Mouse (Mus musculus) layer of hippocampus, adult 8-10 months (tissue): Measurements from ENCODE around the gene Ndufv3. TPM values are rescaled to one million over a fixed set of nuclear protein-coding genes. Genes with fewer than 3 reads are reported as not detected.
"Not testable (repeated sequence)": the region's sequence is repeated elsewhere in the genome, so short reads cannot be mapped to it uniquely, and the experiment has no call there.

ENCODE experiments used
- DNase-seq, 2 experiments: peaks; one replicate each; pipeline ENCODE4 v3.0.0; 2022; ENCODE audit warnings: low spot score in 2 of 2
- total RNA-seq, 4 experiments: library from RNA; stranded (reverse); gene quantifications; 2 replicates each; pipeline ENCODE4 v1.2.4; 2022

Gene Ndufv3
- total RNA-seq, 4 experiments from 2014 or later, result 239 to 270 (median 244) TPM

DNA sequence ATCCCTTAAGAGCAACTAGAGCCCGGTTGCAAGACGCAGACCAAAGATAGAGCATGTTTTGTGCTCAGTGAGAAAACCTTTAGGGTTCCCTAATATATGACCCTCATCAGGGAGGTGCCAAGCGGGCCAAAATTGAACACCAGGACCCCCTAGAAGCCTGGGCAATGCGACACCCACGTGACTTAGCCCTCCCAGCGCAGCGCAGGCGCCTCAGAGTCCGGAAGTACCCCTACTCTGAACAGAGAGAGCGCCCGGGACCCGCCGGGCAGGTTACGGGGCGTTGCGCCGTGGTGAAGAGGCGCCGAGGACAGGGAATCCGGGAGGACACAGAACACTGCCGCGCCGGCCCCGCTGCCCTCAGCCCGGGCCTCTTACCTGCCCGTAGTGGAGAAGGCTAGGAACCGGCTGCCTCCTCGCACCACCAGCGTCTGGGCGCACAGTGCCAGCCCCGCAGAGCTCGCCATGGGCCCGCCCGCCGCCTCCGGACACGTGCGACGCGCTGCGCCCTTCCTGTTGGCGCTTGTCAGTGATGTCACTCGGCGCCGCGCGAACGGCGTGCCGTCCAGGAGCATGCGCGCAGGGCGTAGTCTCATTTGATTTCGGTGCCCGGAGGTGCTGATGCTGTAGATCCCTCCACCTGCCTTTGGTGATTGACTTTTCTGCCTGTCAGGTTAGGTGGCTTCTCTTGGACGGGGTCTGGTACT is 8.0 kb upstream of the Ndufv3 start:
- DNase-seq, result peak; percentile 79 to 84

DNA sequence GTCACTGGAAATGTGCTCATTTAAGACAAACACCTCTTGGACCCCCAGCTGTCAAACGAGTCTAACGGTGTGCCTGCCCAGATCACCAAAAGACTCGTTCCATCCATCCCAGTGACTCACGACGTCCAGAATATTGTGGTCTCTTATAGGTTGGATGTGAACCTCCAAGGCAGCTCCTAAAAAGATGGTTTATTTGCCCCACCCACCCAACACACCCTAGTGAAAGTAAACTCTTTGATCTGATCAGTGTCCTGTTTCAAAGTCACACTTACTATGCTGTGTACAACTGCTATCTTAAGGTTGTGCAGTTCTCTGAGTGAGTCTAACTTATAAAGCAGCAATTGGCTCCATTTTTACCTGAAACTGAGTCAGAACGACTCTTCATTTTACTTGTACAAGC is 7.3 kb upstream of the Ndufv3 start:
- no peak for DNase-seq

DNA sequence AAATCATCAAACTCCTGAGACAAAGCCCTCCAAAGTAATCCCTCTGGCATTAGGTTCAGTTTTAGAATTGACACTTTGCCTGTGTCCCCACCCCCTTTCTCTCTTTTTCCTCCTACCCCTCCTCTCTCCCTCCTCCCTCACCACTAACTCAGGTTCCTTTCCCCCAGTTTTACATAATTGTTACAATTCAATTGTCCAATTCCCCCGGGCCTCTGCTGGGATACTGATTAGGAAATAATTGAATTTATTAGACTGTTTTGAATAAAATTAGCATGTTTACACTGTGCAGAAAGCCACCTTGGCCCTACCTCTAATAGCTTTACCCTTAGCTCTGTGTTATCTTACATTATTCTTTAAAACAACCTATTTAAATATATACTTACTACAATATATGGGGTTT is 5.2 kb upstream of the Ndufv3 start:
- DNase-seq, result no peak

DNA sequence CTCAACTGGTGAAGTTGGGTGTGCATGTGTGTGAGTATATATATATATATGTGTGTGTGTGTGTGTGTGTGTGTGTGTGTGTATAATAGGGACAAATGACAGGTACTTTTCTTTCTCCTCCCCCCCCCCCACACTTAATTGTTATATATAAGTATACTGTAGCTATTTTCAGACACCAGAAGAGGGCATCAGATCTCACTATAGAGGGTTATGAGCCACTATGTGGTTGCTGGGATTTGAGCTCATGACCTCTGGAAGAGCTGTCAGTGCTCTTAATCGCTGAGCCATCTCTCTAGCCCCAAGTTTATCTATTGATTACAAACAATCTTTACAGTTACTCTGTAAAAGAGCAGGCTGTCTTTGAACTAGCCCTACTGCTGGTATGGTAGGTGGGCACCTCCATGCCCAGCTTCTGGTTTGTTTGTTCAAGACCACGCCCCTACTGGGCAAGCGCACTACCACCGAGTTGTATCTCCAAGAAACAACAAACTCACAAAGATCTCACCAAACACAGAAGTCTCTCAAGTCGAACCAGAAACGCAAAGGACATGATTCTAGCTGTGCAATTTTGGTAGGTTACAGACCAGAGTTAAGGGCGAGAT is 470 bp upstream of the Ndufv3 start:
- DNase-seq, result no peak

DNA sequence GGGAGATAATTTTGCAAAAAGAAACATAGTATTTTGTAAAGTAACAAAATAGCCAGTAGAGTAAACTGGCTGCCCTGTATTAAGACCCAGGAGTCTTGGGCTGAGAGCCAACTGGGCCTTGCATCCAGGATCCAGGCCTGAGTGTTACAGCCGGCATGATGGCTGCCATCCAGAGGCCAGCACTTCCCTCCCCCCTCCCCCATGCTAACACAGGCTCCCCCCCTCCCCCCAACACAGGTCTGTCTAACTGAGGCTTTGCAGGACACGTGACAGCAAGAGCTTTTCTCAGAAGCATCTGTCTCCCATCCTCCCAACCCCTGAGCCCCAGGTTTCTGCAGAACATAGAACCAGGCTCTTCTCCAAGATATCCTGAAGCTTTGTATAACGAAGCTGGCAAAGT is 980 bp downstream of the Ndufv3 start:
- peak in 1 of 2 experiments; percentile 45 for DNase-seq

DNA sequence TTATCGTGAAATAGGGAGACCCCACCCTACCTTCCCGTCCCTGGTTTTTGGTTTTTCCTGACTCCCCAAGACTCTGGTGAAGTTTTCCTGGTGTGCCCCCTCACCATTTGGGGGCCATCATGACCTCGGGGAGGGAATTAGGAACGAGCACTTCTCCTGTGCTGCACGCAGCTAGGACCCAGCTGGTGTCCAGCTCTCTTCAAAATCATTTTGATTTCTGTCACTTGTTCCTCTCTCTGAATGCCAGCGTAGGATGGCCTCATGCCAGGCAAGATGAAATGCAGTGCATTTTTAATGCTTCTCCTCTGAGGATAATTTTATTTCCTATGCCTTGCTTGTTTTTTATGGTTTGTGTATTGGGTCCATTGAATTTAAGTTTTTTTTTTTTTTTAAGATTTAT is 2.0 kb downstream of the Ndufv3 start:
- DNase-seq, result no peak

DNA sequence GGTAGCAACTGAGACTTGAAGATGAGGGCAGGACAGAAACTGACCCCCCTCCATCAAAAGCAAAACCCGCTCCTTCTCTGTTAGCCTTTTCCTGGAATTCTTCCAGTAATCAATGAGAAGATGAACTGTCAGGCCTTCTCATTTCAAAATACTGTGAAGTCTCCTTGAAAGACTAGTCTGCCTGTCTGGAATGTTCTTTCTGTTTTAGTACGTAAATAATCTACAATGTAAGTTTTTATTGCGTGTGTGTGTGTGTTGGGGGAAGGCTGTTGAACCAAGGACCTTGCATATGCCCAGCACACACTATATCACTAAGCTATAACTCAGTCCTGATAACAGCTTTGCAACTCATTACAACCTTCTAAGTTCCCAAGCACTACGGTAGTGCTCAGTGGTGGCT is 5.2 kb downstream of the Ndufv3 start:
- no peak for DNase-seq

DNA sequence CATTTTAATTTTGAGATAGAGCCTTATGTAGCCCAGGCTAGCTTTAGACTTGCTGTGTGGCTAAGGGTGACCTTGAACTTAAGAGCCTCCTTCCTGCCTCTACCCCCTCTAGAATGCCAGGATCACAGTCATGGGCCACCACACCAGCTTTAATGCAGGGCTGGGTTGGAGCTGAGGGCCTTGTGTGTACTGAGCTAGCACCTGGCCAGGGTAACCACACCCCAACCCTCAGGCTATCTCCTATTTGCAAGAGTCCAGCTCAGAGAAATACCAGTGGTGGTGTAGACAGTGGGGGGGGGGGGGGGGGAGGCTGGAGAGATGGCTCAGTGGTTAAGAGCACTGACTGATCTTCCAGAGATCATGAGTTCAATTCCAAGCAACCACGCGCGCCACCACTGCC is 5.9 kb downstream of the Ndufv3 start:
- no peak for DNase-seq

DNA sequence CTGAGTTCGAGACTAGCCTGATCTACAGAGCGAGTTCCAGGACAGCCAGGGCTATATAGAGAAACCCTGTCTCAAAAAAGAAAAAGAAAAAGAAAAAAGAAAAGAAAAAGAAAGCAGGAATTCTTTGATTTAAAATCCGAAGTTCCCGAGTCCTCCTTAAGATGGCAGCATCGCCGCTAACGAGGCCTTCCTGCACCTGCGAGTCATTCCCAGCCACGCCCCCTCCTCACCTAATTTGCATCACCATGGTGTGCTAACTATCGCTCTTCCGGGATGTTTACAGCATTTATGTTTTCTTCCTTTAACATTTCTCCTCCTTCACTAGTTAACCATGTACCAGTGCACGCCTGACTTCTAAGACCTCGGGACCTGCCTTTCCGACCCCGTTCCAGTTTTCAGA is 9.4 kb downstream of the Ndufv3 start:
- no peak for DNase-seq

DNA sequence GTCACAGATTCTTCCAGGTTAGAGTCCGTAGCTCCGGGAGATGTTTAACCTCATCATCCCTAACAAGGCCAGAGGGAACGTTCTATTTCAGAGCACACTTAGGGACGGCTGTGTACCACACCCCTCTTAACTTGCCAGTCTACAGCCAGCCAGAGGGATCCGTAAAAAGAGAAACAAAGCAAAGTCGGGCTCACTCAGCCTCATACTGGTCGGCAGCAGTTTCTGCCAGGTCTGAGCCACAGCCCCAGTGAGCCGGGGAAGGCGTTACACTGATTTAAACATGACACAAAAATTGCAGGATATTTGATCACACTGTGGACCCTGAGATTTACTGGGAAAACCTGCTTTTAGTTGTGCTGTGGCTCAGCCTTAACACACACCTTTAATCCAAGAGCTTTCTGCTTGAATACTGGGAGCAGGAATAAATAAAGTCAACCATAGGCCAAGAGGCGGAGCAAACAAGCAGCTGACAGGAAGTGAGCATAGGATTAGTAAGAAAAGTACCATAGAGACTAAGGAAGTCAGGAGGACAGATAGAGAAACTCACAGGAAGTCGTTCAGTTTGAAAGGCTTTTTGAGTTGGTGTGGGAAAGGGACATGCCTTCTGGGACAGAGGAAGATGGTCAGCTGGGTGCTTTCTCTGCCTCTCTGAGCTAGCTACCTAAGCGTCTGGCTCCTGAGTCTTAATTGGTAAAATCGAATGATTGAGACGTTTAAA is 11.7 kb downstream of the Ndufv3 start:
- DNase-seq, result no peak

DNA sequence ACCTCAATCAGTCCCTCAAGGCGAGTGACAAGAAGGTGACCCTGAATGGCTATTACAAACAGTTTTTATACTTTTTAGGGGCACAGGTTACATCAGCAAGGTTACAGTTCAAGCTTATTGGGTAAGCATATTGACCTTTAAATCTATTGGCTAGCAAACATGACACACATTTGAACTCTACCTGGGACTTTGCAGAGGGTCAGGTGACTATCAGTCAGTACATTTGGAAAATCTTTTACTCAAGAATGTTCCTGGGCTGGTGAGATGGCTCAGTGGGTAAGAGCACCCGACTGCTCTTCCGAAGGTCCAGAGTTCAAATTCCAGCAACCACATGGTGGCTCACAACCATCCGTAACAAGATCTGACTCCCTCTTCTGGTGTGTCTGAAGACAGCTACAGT is 12.4 kb downstream of the Ndufv3 start:
- not testable (repeated sequence) for DNase-seq

DNA sequence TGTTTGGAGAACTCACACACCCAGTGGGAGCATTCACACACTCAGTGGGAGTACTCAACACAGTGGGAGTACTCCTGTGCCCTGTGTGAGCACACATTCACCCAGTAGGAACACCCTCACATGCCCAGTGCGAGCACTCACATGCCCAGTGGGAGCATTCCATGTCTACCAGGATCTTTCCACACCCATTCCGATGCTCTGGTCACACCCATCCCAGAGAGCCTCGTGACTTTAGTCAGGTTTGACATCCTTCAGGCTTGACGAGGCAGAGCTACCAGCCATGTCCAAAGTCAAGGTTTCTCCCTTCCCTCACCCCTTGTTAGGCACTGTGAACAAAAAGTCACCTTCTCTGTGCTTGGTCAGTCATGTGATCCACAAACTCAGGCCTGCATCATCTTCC is 15.4 kb downstream of the Ndufv3 start:
- DNase-seq, result no peak

DNA sequence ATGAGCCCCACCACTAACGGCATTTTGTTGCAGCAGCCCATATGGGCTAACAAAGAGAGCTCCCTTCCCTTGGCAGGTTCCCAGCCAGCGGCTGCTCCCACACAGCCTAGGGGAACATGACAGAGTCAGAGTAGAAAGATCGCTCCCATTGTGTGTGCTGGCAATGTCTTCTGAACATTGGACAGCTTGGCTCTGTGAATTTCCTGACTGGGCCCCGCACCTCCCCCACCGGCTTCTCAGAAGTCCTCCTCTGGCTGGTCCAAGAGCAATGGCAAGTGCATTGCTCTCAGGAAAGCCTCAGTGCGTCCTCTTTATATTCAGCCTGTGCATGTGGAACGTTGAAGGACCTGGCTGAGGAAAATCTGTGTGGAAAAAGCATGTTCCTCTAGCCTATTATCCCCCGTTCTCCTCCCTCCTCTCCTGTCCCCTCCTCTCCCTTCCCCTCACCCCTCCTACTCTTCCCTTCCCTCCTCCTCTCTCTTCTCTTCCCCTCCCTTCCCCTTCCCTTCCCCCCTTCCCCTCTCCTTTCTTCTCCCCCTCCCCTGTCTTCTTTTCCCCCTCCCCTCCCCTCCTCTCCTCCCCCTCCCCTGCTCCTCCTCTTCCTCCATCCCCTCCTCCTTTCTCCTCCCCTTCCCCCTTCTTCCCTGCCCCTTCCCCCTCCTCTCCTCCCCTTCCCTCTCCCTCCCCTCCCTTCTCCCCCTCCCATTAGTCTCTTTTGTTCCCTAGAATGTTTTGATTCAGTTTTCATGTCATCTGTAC is 16.1 kb downstream of the Ndufv3 start:
- DNase-seq, result peak; percentile 80

DNA sequence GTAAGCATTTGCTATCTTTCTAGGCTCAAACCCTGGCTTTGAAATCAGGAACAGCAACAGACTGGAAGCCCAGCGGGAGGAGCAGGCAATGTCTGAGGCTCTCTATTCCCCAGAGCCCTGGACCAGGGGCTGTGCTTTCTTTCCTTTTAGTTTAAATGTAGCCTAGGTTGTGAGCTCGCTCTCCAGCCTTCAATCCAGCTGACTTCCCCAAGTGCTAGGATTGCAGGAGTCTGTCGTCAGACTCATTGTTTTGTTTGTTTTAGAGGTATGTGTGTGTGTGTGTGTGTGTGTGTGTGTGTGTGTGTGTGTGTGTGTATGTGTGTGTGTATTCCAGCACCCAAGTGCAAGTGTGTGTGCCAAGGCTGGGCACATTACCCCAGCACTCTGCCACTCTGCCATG is 20.2 kb downstream of the Ndufv3 start:
- DNase-seq, result no peak

DNA sequence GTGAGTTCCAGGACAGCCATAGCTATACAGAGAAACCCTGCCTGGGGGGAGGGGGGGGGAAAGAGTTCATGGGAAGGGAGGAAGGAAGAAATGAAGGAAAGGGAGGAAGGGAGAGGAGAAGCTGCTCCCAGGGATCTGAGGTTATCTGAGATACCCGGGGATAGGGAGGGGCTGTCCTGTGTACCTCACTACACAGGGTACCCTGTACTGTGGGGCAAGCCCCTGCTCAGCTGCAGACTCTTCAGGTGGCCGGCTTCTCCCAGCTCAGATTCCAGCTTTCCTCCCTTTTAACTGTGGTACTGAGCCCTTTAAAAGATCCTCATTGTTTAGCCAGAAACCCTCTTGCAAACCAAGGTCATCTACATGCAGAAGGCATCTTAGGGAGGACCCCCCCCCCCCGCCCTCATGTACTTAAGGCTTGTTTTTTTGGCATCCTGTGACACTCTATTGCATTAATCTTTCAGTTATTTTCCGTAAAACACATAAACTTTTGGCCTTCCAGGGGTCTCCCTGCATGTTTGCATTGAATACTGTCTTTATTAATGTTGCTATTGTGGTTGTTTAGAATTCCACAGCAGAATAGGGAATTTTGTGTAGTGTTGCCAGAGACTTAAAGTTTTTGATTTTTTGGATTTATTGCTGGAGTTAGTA is 21.0 kb downstream of the Ndufv3 start:
- DNase-seq, result no peak

DNA sequence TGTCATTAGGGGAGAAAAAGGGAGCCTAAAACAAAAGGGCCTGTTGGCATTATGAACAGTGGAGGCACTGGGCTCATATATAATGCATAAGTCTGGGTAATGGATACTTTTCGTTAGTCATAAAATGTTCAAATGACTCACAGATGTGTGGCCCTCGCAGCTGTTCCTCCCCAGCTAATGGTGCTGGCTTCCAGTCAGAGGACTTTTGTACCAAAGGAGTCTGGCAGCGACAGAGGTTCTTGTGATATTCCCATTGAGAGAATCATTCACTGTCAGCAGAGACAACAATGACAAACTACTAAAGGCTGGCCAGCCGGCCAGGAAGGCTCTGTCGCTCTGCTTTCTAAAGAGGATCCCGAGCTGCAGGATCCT is 21.5 kb downstream of the Ndufv3 start:
- DNase-seq, result peak in 1 of 2 experiments; percentile 40

DNA sequence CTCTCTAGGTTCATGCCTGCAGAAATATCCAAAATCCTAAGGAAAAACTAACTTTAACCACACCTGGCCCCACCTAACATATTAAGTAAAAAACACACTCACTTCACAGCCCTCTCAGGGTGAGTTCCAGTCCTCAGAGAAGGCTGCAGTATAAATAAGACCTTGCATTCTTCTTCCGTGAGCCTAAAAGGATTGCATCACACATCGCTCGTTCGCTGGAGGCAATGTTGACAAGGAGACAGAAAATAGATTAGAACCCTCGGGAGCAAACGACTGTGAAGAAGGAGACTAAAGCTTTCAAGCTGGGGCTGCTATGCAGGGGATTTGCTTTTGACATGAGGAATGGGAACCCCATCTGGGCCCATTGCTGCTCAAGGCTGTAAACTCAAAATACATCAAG is 23.7 kb downstream of the Ndufv3 start:
- no peak for DNase-seq

DNA sequence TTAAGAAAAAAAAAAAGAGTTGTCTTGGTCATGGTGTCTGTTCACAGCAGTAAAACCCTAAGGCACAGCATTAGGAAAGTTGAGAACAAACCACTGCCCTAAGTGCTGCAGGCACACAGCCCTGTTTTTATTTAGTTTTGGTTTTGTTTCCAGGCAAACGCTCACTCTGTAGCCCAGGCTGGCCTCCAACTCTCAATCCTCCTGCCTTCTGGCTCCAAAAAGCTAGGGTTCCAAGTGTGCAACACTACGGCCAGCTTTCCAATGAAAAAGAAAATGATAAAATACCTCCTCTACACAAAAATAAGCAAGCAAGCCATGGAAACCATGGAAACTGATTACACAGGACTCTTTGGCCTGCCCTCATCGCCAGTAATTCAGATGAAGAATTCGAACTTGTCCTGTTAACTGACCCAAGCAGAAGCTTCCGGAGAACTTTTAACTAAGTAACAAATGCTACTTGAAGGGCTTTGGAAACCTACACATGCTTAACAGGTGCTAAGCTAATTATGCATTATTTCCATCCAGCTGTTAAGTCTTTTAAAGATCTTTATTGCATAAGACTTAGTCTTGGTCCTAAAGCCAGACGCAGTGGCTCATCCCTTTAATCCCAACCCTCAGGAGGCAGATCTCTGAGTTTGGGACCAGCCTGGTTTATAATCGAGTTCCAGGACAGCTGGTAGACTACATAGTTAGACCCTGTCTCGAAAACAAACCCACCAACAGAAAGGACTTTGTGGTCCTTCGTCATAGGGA is 26.7 kb downstream of the Ndufv3 start:
- no peak for DNase-seq

DNA sequence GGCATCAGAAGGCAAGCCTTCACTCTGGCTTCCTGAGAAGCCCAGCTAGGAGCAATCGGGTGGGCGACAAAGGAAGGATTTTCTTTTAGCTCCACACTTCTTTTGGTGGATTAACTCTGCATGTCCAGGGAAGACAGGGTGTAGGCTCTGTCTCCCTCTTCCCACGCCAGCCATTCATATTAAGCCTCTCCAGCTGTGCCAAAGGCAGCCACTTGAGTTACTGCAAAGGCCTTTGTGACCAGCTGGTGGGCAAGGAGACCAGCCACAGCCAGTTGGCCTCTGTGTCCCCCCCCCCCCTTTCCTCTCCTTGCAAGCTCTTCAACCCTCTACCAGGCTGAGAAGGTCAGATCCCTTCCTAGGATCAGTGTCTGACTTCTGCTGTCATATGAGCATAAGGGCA is 28.1 kb downstream of the Ndufv3 start:
- no peak for DNase-seq

DNA sequence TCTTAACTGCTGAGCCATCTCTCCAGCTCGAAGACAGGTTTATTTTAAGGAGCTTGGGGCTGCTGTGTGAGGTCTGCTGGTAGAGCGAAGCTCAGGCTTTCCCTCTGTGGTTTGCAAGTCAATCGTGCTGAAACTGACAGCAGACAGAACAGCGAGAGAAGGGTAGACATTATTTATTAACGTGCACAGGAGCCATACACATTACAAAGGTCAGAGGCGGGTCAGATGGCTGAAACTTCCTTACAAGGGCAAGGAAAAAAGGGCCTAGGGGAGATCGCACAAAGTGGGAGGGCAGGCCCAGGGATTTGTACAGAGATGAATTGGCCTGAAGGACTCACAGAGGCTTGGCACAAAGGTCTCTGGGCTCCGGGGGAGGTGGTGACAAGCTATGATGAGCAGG is 29.5 kb downstream of the Ndufv3 start:
- DNase-seq, result no peak

DNA sequence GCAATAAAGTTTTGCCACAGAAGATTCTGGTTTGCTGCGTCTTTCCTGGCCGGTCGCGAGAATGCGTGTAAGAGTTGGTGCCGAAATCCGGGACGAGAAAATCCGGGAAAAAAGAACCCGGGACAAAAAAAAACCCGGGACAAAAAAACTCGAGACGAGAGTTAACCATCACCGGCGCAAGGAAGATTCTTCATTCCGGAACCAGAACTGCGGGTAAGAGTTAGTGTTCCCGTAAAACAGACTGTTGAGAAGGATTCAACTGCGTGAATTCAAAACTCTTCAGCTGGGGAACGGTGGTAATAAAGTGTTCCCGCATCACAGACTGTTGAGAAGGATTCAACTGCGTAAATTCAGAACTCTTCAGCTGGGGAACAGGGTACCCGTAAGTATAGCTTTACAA is 32.7 kb downstream of the Ndufv3 start:
- not testable (repeated sequence) for DNase-seq
